Mouse (Mus musculus) embryonic facial prominence, embryonic 14.5 days (tissue): ENCODE results near the gene Hoxd11. TPM values are rescaled to one million over a fixed set of nuclear protein-coding genes. Genes with fewer than 3 reads are reported as not detected.

Experiments used
- ATAC-seq: fragments of 200-750 bp; cut with Nextera tagmentation; 2 replicates; pipeline ENCODE4 v1.8.0; 2017; ENCODE audit warnings: low read depth, moderate number of reproducible peaks, moderate TSS enrichment
- DNase-seq: peaks from one replicate; pipeline ENCODE4 v3.0.0-alpha.2; 2015; ENCODE audit warnings: low spot score
- H3K27ac ChIP-seq: fragments of 300-500 bp; sonication (generic); replicated peaks from 2 replicates; pipeline ENCODE4 v1.5.1; 2014; ENCODE audit warnings: low read depth, mild to moderate bottlenecking, low read length, moderate library complexity
- H3K27me3 ChIP-seq: fragments of 300-500 bp; sonication (generic); replicated peaks from 2 replicates; pipeline ENCODE4 v1.6.1; 2014; ENCODE audit warnings: low read length; ENCODE audit not compliant: control insufficient read depth, insufficient read depth
- H3K36me3 ChIP-seq: fragments of 300-500 bp; sonication (generic); 2 replicates; pipeline ENCODE4 v1.6.1; 2014; ENCODE audit warnings: low read length, mixed read lengths; ENCODE audit not compliant: control insufficient read depth, insufficient read depth
- H3K4me1 ChIP-seq: fragments of 300-500 bp; sonication (generic); 2 replicates; pipeline ENCODE4 v1.6.1; 2014; ENCODE audit warnings: antibody characterized with exemption, low read length; ENCODE audit not compliant: control insufficient read depth, insufficient read depth
- H3K4me2 ChIP-seq: fragments of 300-500 bp; sonication (generic); 2 replicates; pipeline ENCODE4 v1.6.1; 2014; ENCODE audit warnings: low read depth, mild to moderate bottlenecking, low read length, moderate library complexity, mixed read lengths
- H3K4me3 ChIP-seq: fragments of 300-500 bp; sonication (generic); 2 replicates; pipeline ENCODE4 v1.5.1; 2014; ENCODE audit warnings: low read depth, mild to moderate bottlenecking, low read length
- H3K9ac ChIP-seq: fragments of 300-500 bp; sonication (generic); 2 replicates; pipeline ENCODE4 v1.6.1; 2014; ENCODE audit warnings: low read depth, mild to moderate bottlenecking, low read length, moderate library complexity, mixed read lengths
- H3K9me3 ChIP-seq: fragments of 300-500 bp; sonication (generic); 2 replicates; pipeline ENCODE4 v1.6.1; 2016; ENCODE audit warnings: low read length; ENCODE audit not compliant: control insufficient read depth
- WGBS: fragments of 180-500 bp; shearing (Covaris S2); extraction: QIAGEN DNeasy Blood & Tissue Kit; methylation state at CpG from one replicate; pipeline ENCODE4 v1.1.7; 2014; 5-methylcytosine and 5-hydroxymethylcytosine counted together
- polyA plus RNA-seq: library from polyadenylated mRNA; unstranded; fragments of >200 nt; fragmentation: Nextera tagmentation; extraction: Ambion mirVana; gene quantifications from 2 replicates; pipeline ENCODE4 v1.2.1, GENCODE M21; 2014

The Hoxd11 gene
- polyA plus RNA-seq, 1 experiment from 2014 or later = not detected

DNA sequence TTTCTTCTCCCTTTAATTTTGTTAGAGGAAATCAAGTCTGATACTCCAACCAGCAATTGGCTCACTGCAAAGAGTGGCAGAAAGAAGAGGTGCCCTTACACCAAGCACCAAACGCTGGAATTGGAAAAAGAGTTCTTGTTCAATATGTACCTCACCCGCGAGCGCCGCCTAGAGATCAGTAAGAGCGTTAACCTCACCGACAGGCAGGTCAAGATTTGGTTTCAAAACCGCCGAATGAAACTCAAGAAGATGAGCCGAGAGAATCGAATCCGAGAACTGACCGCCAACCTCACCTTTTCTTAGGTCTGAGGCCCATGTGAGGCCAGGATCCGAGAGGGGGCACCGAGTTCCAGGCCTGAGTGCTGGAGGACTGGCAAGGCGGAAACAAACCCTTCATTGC, 14.7 kb downstream of the Hoxd11 start:
- Histone ChIP-seq H3K4me1 (peaks cover 6% of the 10 kb centered on the region), H3K4me3 (no peak overlapping the region), H3K9me3 (no peaks in the 10 kb centered on the region), H3K27me3 (peaks cover 98% of the 10 kb centered on the region), H3K9ac (no peak overlapping the region), H3K36me3 (no peaks in the 10 kb centered on the region), H3K27ac (no peak overlapping the region), H3K4me2 (no peak overlapping the region)
- no peak for ATAC-seq
- 3% methylated on average over 16 of the region's 16 CpGs for WGBS
- no peak for DNase-seq

DNA sequence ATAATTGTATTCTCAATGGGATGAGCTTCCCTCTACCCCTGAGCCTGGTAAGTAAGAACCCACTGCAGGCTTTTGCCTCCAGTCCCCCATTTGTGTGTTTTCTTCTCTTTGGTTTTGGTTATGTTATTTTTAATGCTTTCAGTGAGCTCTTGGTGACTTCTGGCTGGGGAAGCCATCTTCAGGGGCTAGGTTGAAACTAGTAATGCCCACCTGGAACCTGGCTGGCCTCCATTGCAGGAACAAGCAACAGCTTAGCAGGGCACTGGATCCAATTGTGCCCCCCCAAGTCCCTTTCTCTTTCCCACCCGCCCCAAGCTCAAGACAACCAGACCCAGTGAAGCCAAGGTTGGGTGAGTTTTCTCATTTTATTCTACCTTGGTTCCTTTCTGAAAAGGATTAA, 16.0 kb downstream of the Hoxd11 start:
- Histone ChIP-seq H3K9me3 (no peaks in the 10 kb centered on the region), H3K27ac (no peak overlapping the region), H3K27me3 (peaks cover 99% of the 10 kb centered on the region), H3K4me1 (peaks cover 6% of the 10 kb centered on the region), H3K4me2 (no peak overlapping the region), H3K36me3 (no peaks in the 10 kb centered on the region), H3K9ac (no peak overlapping the region), H3K4me3 (no peak overlapping the region)
- no peak for DNase-seq
- no peak for ATAC-seq
- WGBS = 7% methylated on average over 1 of the region's 1 CpGs

DNA sequence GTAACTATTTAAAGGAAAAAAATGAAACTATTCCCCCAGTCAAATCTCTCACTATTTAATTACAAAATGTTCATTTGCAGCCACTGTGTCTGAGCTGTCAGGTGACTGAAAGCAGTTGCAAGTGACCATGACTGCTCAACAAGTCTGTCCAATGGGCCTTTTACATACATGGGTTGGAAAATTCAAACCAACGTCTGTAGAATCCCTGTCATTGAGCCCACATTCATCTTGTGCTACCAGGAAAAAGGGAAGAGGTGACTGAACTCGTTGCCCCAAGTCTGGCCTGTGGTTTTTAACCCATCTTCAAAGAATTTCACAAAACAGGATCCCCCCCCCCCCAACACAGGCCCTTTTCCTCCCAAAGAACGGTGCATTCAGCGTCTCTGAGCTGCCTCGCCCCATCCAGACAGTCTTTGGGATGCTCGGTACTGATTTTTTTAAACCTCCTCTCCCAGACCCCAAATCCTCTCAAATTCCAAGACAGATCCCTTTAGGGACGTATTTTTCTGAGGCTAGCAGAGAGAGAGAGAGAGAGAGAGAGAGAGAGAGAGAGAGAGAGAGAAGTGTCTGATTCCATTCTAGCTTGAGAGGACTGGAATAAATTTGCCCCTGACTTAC, 16.6 kb downstream of the Hoxd11 start:
- Histone ChIP-seq H3K27me3 (peaks cover 100% of the 10 kb centered on the region), H3K9me3 (no peaks in the 10 kb centered on the region), H3K36me3 (no peaks in the 10 kb centered on the region), H3K27ac (no peak overlapping the region), H3K4me3 (no peak overlapping the region), H3K9ac (no peak overlapping the region), H3K4me1 (peaks cover 6% of the 10 kb centered on the region), H3K4me2 (no peak overlapping the region)
- ATAC-seq (no peak), DNase-seq (no peak)
- WGBS = 4% methylated on average over 7 of the region's 7 CpGs

DNA sequence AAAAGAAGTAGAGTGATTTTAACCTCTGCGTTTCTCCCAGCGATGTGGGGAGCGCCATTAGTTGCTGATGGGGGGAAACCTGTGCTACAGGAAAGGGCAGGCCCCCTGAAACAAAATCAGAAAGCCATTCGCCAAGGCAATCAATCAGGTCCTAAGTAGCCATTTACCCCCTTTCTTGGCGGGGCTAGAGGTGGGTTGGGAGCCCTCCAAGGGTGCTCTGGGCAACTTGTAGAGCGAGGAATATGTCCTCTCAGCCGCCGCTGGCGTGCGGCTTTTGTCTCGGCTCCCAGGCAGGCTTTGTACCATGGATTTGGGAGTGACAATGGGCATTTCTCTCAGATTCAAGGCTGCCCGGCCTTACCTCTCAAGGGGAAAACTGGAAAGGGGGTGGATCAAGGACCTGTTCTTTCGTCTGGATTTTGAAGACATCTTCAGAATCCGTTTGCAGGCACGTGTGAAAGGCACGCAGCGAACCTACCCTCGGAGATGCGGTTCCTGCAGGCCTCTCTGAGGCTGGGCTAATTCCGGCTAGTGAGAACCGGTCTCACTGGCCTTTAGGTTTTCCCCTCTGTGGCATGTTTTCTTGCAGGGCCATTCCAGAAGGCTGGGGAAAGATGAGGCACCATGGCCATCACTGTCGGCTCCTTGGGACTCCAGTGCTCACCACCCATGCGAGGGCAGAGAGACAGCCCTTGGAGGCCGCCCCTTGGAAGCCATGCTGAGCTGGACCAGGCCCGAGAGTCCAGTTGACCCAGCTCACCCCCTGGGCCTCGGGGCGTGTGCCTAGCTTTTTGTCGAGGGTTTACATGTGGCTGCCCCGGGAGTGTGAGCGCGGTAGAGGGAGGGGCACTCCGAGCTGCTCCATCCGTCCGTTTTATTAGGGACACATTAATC, 17.3 kb downstream of the Hoxd11 start:
- DNase-seq = no peak
- H3K27ac ChIP-seq = no peak overlapping the region
- no peak overlapping the region for H3K4me3 ChIP-seq

DNA sequence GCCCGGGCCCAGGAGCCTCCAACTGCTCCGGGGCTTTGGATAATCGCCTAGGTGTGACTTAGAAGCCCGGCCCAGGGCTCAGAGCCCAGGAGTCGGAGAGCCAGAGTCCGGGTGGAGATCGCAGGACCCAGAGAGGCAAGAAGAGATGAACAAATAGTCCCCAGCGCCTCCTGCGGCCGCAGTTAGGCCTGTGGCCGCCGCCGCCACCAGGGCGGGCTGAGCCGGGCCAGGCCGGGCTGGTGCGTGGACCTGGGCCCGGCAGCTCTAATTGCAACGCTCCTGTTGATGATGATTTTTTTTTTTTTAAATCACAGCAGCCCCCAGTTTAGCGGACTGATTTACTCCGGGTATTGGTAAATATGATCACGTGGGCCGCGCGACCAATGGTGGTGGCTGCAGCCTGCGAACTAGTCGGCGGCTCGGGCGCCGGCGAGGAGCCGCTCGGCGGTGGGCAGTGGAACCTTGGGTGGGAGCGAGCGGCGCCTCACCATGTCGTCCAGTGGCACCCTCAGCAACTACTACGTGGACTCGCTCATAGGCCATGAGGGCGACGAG, 18.3 kb downstream of the Hoxd11 start, which contains the start of gene Hoxd9:
Gene Hoxd9 (plus strand): TSS at position 161 of the 555 bp plus-strand sequence.
- peaks cover 6% of the 10 kb centered on the region for H3K4me1 ChIP-seq
- H3K27ac ChIP-seq = no peak within 1 kb of the TSS
- WGBS = under 1% methylated on average over 38 of the region's 43 CpGs
- DNase-seq = no peak
- peak within 1 kb of the TSS; percentile 30 for H3K9ac ChIP-seq
- ATAC-seq = peak; percentile 54; the same call in 1 of the 2 replicates
- peaks cover 99% of the 10 kb centered on the region for H3K27me3 ChIP-seq
- H3K36me3 ChIP-seq = no peaks in the 10 kb centered on the region
- no peaks in the 10 kb centered on the region for H3K9me3 ChIP-seq
- peak within 1 kb of the TSS; percentile 53 for H3K4me2 ChIP-seq
- peak within 1 kb of the TSS; percentile 37 for H3K4me3 ChIP-seq

More for the DNA sequence above, 17.3 kb downstream of the Hoxd11 start:
- ATAC-seq = no peak
- Histone ChIP-seq H3K36me3 (no peaks in the 10 kb centered on the region), H3K27me3 (peaks cover 100% of the 10 kb centered on the region), H3K9ac (no peak overlapping the region), H3K4me1 (peaks cover 6% of the 10 kb centered on the region), H3K9me3 (no peaks in the 10 kb centered on the region), H3K4me2 (no peak overlapping the region)
- WGBS = 3% methylated on average over 34 of the region's 34 CpGs

DNA sequence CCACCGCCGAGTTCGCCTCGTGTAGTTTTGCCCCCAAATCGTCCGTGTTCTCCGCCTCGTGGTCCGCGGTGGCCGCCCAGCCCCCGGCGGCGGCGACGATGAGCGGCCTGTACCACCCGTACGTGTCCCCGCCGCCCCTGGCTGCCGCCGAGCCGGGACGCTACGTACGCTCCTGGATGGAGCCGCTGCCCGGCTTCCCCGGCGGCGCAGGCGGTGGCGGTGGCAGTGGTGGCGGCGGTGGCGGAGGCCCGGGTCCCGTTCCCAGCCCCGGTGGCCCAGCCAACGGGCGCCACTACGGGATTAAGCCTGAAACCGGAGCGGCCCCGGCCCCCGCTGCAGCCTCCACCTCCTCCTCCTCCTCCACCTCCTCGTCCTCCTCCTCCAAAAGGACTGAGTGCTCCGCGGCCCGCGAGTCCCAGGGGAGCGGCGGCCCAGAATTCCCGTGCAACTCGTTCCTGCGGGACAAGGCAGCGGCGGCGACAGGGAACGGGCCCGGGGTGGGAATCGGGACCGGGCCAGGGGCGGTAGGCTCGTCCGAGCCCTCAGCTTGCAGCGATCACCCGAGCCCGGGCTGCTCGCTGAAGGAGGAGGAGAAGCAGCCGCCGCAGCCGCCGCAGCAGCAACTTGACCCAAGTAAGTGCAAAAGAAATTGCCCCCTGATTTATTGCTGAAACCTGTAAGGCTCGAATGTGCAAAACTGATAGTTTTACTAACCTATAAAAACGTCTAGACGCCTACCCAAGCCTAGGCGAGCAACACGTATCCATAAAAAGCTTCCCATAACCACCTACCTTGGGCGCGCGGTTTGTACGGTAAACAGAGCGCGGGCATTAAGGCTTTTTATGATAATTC, 19.1 kb downstream of the Hoxd11 start:
- peak overlapping the region; percentile 37 for H3K4me3 ChIP-seq
- DNase-seq (no peak), ATAC-seq (peak; percentile 30; the same call in 1 of the 2 replicates)
- under 1% methylated on average over 27 of the region's 86 CpGs for WGBS
- no peaks in the 10 kb centered on the region for H3K36me3 ChIP-seq
- H3K27ac ChIP-seq = no peak overlapping the region
- peak overlapping the region; percentile 30 for H3K9ac ChIP-seq
- H3K9me3 ChIP-seq = no peaks in the 10 kb centered on the region
- peak overlapping the region; percentile 53 for H3K4me2 ChIP-seq
- H3K27me3 ChIP-seq = peaks cover 99% of the 10 kb centered on the region
- peaks cover 6% of the 10 kb centered on the region for H3K4me1 ChIP-seq

DNA sequence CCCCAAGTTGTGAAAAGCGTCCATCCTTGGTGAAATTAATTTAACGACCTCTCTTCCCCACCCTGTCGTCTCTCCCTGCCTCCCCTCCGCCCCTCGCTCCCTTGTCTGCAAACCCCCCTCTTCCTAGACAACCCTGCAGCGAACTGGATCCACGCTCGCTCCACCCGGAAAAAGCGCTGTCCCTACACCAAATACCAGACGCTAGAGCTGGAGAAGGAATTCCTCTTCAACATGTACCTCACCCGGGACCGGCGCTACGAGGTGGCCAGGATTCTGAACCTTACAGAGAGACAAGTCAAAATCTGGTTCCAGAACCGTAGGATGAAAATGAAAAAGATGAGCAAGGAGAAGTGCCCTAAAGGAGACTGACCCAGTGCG, 19.7 kb downstream of the Hoxd11 start:
- DNase-seq = no peak
- 2% methylated on average over 17 of the region's 17 CpGs for WGBS
- no peak for ATAC-seq
- Histone ChIP-seq H3K9ac (no peak overlapping the region), H3K27ac (no peak overlapping the region), H3K9me3 (no peaks in the 10 kb centered on the region), H3K4me1 (peaks cover 6% of the 10 kb centered on the region), H3K4me3 (peak overlapping the region; percentile 37), H3K4me2 (0 out of 2 replicates have a peak overlapping the region, but pooled peaks have one; percentile 53), H3K27me3 (peaks cover 99% of the 10 kb centered on the region), H3K36me3 (no peaks in the 10 kb centered on the region)
